Mouse (Mus musculus): ENCODE results near the gene Gm11099. TPM values are rescaled to one million over a fixed set of nuclear protein-coding genes. Genes with fewer than 3 reads are reported as not detected.

Gene Gm11099
- polyA plus RNA-seq, 1 experiment from 2014 or later = not detected

GRCm38 (mm10) chr2:58912339-58912738 lies 53.1 kb downstream of the Gm11099 start:
- 85% methylated on average over 4 of the region's 9 CpGs for WGBS

GRCm38 (mm10) chr2:58918351-58918750 lies 59.1 kb downstream of the Gm11099 start:
- WGBS = 37% methylated on average over 4 of the region's 4 CpGs
- H3K9me3 ChIP-seq = no peaks in the 10 kb centered on the region
- no peak for ATAC-seq (ENCODE audit: low FRiP score, low read depth)
- no peaks in the 10 kb centered on the region for H3K27me3 ChIP-seq
- H3K4me1 ChIP-seq = no peaks in the 10 kb centered on the region
- no peak overlapping the region for H3K9ac ChIP-seq (replicated peaks)
- no peak overlapping the region for H3K27ac ChIP-seq (replicated peaks)
- H3K4me2 ChIP-seq (replicated peaks) = no peak overlapping the region
- no peak overlapping the region for H3K4me3 ChIP-seq
- no peaks in the 10 kb centered on the region for H3K36me3 ChIP-seq

More at GRCm38 (mm10) chr2:58912339-58912738, 53.1 kb downstream of the Gm11099 start:
- no peak for ATAC-seq (ENCODE audit: low FRiP score, low read depth)
- Histone ChIP-seq H3K27ac (replicated peaks) (no peak overlapping the region), H3K4me1 (no peaks in the 10 kb centered on the region), H3K9ac (replicated peaks) (no peak overlapping the region), H3K4me2 (replicated peaks) (no peak overlapping the region), H3K27me3 (no peaks in the 10 kb centered on the region), H3K9me3 (no peaks in the 10 kb centered on the region), H3K4me3 (no peak overlapping the region), H3K36me3 (no peaks in the 10 kb centered on the region)

- Histone ChIP-seq H3K4me1 (no peaks in the 10 kb centered on the region), H3K4me2 (replicated peaks) (no peak overlapping the region), H3K9me3 (no peaks in the 10 kb centered on the region), H3K27ac (replicated peaks) (no peak overlapping the region), H3K36me3 (no peaks in the 10 kb centered on the region), H3K4me3 (no peak overlapping the region), H3K9ac (replicated peaks) (no peak overlapping the region), H3K27me3 (no peaks in the 10 kb centered on the region)
- ATAC-seq (ENCODE audit: low FRiP score, low read depth) = no peak
- WGBS = 94% methylated on average over 2 of the region's 2 CpGs
Measured at GRCm38 (mm10) chr2:58925551-58925950, 66.3 kb downstream of the Gm11099 start.

GRCm38 (mm10) chr2:58941361-58941760 lies 82.1 kb downstream of the Gm11099 start:
- Histone ChIP-seq H3K4me3 (no peak overlapping the region), H3K36me3 (no peaks in the 10 kb centered on the region), H3K27ac (replicated peaks) (no peak overlapping the region), H3K27me3 (no peaks in the 10 kb centered on the region), H3K9me3 (no peaks in the 10 kb centered on the region), H3K4me1 (no peaks in the 10 kb centered on the region), H3K4me2 (replicated peaks) (no peak overlapping the region), H3K9ac (replicated peaks) (no peak overlapping the region)
- ATAC-seq (ENCODE audit: low FRiP score, low read depth) = no peak
- whole genome bisulfite sequencing = 84% methylated on average over 4 of the region's 4 CpGs

GRCm38 (mm10) chr2:58948796-58949195 lies 89.6 kb downstream of the Gm11099 start:
- H3K27me3 ChIP-seq = no peaks in the 10 kb centered on the region
- WGBS = 67% methylated on average over 7 of the region's 7 CpGs
- ATAC-seq (ENCODE audit: low FRiP score, low read depth) = no peak
- no peak overlapping the region for H3K4me2 ChIP-seq (replicated peaks)
- H3K27ac ChIP-seq (replicated peaks) = no peak overlapping the region
- no peaks in the 10 kb centered on the region for H3K9me3 ChIP-seq
- H3K4me3 ChIP-seq = no peak overlapping the region
- no peaks in the 10 kb centered on the region for H3K36me3 ChIP-seq
- no peaks in the 10 kb centered on the region for H3K4me1 ChIP-seq
- no peak overlapping the region for H3K9ac ChIP-seq (replicated peaks)

GRCm38 (mm10) chr2:58952101-58952500 lies 92.9 kb downstream of the Gm11099 start:
- Histone ChIP-seq H3K4me1 (peaks cover 3% of the 10 kb centered on the region; the same call in 1 of the 2 replicates), H3K9me3 (no peaks in the 10 kb centered on the region), H3K27me3 (no peaks in the 10 kb centered on the region), H3K36me3 (no peaks in the 10 kb centered on the region), H3K27ac (replicated peaks) (no peak overlapping the region), H3K4me3 (no peak overlapping the region), H3K9ac (replicated peaks) (no peak overlapping the region), H3K4me2 (replicated peaks) (no peak overlapping the region)
- ATAC-seq (ENCODE audit: low FRiP score, low read depth) = no peak
- WGBS = 95% methylated on average over 3 of the region's 3 CpGs

GRCm38 (mm10) chr2:58956351-58956750 lies 97.1 kb downstream of the Gm11099 start:
- no peak overlapping the region for H3K4me2 ChIP-seq (replicated peaks)
- no peaks in the 10 kb centered on the region for H3K9me3 ChIP-seq
- peaks cover 5% of the 10 kb centered on the region; the same call in 1 of the 2 replicates for H3K4me1 ChIP-seq
- no peak overlapping the region for H3K4me3 ChIP-seq
- no peak overlapping the region for H3K27ac ChIP-seq (replicated peaks)
- peak; percentile 52; the same call in 1 of the 2 replicates for ATAC-seq (ENCODE audit: low FRiP score, low read depth)
- no peak overlapping the region for H3K9ac ChIP-seq (replicated peaks)
- no peaks in the 10 kb centered on the region for H3K27me3 ChIP-seq
- H3K36me3 ChIP-seq = no peaks in the 10 kb centered on the region
- WGBS = 43% methylated on average over 2 of the region's 2 CpGs

GRCm38 (mm10) chr2:58956770-58957300 lies 97.6 kb downstream of the Gm11099 start:
- Histone ChIP-seq H3K9ac (replicated peaks) (no peak overlapping the region), H3K9me3 (no peaks in the 10 kb centered on the region), H3K4me3 (no peak overlapping the region), H3K27me3 (no peaks in the 10 kb centered on the region), H3K27ac (replicated peaks) (no peak overlapping the region), H3K36me3 (no peaks in the 10 kb centered on the region), H3K4me1 (peaks cover 5% of the 10 kb centered on the region; the same call in 1 of the 2 replicates), H3K4me2 (replicated peaks) (no peak overlapping the region)
- ATAC-seq (ENCODE audit: low FRiP score, low read depth) = peak; percentile 52; the same call in 1 of the 2 replicates
- WGBS = 12% methylated on average over 2 of the region's 2 CpGs
